Mouse (Mus musculus): ENCODE data around the gene Nat8l.

Gene Nat8l

DNA sequence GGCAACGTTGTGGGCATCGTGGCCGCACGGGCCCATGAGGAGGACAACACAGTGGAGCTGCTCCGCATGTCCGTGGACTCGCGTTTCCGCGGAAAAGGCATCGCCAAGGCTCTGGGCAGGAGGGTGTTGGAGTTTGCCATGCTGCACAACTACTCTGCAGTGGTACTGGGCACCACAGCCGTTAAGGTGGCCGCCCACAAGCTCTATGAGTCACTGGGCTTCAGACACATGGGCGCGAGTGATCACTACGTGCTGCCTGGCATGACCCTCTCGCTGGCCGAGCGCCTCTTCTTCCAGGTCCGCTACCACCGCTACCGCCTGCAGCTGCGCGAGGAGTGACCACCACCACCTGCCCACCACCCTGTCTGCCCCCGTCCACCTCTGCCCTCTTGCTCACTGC lies 5.0 kb downstream of the Nat8l start:
- in situ Hi-C loops (cut with MboI; ENCODE audit: unreplicated experiment in 2 of 2), result loop anchor here in 1 of 2 experiments (25.0 kb wide), 2 partner anchors 1411 to 1439 kb away; no protein-coding TSS in a partner anchor

GRCm38 (mm10) chr5:34001401-34001800 lies 5.6 kb downstream of the Nat8l start:
- in situ Hi-C loops (cut with MboI; ENCODE audit: unreplicated experiment in 2 of 2), result loop anchor here in 1 of 2 experiments (25.0 kb wide), 2 partner anchors 1411 to 1439 kb away; no protein-coding TSS in a partner anchor

DNA sequence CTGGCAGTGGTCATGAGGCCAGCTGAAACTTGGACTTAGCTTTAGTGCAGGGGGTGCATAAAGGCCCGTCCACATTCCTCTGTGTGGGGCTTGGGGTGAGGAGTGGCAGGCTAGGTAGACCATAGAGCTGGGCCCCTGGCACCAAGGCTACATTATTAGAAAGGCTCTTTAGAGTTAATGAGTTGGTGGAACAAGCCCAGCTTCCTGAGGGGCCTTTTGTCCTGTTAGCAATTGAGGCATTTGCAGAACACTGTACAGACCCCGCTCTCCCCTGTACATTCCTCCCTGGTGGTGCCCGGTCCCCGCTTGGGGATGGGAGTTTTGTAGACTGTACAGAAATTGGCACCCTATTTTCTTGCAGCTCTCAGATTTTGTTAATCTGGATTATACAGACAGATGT lies 6.9 kb downstream of the Nat8l start:
- in situ Hi-C loops (cut with MboI; ENCODE audit: unreplicated experiment in 2 of 2), result loop anchor here in 1 of 2 experiments (25.0 kb wide), 2 partner anchors 1410 to 1440 kb away; no protein-coding TSS in a partner anchor

DNA sequence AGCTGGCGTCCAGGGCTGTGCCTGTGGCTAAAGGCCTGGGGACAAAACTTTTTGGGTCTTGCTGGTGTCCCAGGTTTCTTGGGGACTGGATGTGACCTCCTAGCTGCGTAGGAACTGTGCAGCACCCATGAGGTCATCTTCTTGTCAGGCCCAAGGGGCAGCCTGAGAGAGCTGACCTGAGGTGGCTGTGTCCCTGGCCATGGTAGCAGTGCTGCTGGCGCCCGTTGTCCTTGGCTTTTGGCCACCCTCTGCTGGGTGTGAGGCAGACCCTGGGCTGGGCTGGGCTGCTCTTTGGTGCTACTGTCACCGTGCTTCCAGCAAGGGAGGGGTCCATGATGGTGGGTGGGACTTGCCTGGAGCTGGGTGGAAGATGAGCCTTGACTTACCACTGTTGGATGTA lies 8.8 kb downstream of the Nat8l start:
- in situ Hi-C loops (cut with MboI; ENCODE audit: unreplicated experiment in 2 of 2), result loop anchor here in 1 of 2 experiments (25.0 kb wide), 2 partner anchors 1408 to 1442 kb away; no protein-coding TSS in a partner anchor

GRCm38 (mm10) chr5:34006832-34007231 lies 11.0 kb downstream of the Nat8l start:
- in situ Hi-C loops (cut with MboI; ENCODE audit: unreplicated experiment in 2 of 2), result loop anchor here in 1 of 2 experiments (25.0 kb wide), 2 partner anchors 1405 to 1445 kb away; no protein-coding TSS in a partner anchor

- in situ Hi-C loops (cut with MboI; ENCODE audit: unreplicated experiment in 2 of 2), result loop anchor here in 1 of 2 experiments (25.0 kb wide), 2 partner anchors 1405 to 1445 kb away; no protein-coding TSS in a partner anchor
Measured at GRCm38 (mm10) chr5:34007392-34007941, 11.7 kb downstream of the Nat8l start.

- in situ Hi-C loops (cut with MboI; ENCODE audit: unreplicated experiment in 2 of 2), result loop anchor here in 1 of 2 experiments (25.0 kb wide), 2 partner anchors 1398 to 1452 kb away; no protein-coding TSS in a partner anchor
Measured at GRCm38 (mm10) chr5:34014652-34015051, 18.9 kb downstream of the Nat8l start.

GRCm38 (mm10) chr5:34018968-34019367 lies 23.2 kb downstream of the Nat8l start:
- in situ Hi-C loops (cut with MboI; ENCODE audit: unreplicated experiment in 2 of 2), result loop anchor here in 1 of 2 experiments (25.0 kb wide), 2 partner anchors 1393 to 1457 kb away; no protein-coding TSS in a partner anchor

GRCm38 (mm10) chr5:34030101-34030500 lies 34.3 kb downstream of the Nat8l start:
- in situ Hi-C loops (cut with MboI; ENCODE audit: unreplicated experiment in 2 of 2), result no loop called here

GRCm38 (mm10) chr5:34031022-34031421 lies 35.2 kb downstream of the Nat8l start:
- in situ Hi-C loops (cut with MboI; ENCODE audit: unreplicated experiment in 2 of 2), result no loop called here

DNA sequence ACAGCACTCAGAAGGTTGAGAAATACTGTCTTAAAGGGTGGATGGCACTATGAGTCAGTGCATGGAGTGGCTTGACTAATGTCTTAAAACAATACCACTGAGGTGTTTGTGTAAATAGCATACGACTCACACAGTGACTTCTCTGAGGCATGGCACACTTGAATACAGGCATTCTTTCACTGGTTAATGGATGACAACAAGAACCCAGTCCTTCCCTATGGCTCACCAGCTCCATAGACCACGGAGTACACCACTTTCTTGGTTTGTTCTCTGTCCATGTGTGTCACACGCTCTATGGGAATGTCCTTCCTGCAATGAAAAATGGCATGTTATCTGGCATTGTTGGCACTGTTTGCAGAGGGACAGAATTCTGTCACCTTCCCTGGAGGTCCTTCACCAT lies 36.7 kb downstream of the Nat8l start:
- in situ Hi-C loops (cut with MboI; ENCODE audit: unreplicated experiment in 2 of 2), result no loop called here
